Mouse (Mus musculus): ENCODE data around the gene Hivep3.

Gene Hivep3

DNA sequence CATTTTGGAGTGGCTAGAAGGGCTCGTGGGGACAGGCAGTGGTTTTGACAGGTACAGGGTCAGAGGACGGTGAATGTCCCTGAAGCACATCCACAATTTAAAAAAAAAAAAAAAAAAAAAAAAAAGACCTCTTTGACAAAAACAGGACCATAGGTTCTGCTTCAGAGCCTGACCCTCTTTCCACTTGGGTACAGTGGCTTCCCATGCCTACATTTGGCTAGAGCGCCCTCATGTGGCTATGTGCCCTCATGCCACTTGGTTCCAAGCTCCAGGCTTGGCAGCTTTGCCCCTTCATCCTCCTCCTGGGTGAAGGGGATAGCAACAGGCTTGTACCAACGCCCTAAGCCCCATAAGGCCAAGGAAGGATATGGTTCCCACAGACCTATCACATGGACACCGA is 371.0 kb downstream of the Hivep3 start:
- in situ Hi-C loops (cut with MboI) = loop anchor here (25.0 kb wide), 1 partner anchor 192 kb away; no protein-coding TSS in a partner anchor

DNA sequence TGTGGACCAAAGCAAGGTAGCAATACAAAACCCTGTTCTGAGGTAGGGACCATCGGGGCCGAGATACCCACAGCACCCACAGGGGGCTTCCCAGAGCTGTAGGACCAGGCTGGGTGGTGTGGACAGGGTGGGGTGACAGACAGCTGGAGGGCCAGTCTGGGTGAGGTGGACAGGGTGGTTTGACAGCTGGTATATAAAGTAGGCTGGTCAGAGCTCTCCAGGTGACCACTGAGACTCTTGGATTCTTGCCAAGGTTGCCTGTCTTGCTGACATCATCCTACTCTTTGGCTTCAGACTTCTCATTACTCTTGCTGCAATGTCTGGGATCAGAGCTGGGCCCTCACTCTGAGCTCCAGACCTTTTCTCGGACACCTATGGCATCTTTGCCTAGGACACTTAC is 372.8 kb downstream of the Hivep3 start:
- in situ Hi-C loops (cut with MboI) = loop anchor here (25.0 kb wide), 1 partner anchor 194 kb away; no protein-coding TSS in a partner anchor

DNA sequence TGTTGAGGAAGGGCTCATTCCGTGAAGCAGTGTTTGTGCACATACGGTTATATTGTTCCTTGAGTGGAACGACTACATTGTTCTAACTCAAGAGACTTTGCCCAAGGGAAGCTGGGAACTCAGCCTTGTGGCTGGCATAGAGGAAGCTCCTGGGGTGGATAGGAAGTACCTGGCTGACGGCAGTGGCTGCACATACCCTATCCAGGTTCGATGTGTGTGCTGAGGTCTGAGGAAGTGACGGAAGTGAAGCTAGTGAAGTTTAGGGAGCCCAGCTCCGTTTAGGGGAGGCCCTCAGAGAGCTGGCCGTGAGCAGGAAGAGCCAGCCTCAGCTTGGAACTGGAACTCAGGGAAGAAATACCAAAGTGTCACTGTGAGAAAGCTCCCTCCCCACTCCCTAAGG is 374.2 kb downstream of the Hivep3 start:
- in situ Hi-C loops (cut with MboI) = loop anchor here (25.0 kb wide), 1 partner anchor 195 kb away; no protein-coding TSS in a partner anchor

DNA sequence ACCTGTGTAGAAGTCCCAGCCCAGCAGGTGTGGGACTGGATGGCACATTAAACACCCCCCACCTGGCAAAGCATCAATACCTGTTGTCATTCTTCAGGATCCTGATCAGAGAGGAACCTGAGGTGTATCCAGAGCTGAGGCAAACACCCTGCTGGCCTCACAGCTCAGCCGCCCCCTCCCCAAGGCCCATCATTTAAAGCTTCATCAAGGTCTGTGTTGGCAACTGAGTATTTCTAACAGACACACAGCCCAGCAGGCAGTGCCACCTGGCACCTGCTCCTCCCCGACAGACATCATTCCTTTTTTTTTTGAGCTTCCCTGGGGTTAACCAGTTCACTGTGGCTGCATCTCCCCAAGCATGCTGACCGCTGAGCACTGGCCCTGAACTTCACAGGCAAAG is 381.9 kb downstream of the Hivep3 start:
- in situ Hi-C loops (cut with MboI) = loop anchor here (25.0 kb wide), 1 partner anchor 203 kb away; no protein-coding TSS in a partner anchor

DNA sequence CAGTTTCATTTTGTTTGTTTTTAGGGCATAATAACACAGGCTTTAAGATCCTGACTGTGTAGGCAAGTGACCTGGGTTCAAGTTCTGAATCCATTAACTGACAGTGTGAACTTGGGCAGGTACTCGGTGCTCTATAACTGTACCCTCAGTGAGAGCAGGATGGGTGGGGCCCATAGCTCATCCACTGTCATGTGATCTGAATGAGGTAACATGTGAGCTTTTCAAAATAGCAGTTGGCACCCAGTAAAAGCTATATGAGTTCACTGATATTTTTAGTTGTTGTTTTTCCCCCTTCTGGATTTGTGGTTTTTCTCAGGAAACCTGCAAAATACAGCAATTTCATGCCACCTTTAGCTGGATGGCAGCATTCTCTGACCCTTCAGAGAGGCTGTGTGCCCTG is 382.7 kb downstream of the Hivep3 start:
- in situ Hi-C loops (cut with MboI) = loop anchor here (25.0 kb wide), 1 partner anchor 204 kb away; no protein-coding TSS in a partner anchor

DNA sequence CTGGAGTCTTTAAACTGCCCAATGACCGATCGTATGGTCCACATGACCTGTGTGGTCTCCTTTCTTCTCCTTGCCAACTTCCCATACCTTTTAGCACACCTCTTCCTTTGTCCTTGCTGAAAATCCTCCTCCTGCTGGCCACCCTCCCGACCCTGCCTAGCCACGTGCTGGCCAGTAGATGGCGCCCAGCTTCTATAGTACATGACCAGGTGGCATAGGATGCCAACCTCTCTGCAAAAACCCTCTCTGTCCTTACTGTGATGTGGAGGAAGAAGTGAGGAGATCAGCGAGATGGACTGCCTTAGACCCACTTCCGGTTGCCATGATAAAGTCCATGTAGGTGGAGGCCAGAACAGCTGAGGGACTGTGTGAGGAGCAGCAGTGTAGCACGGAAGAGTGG is 386.7 kb downstream of the Hivep3 start:
- in situ Hi-C loops (cut with MboI) = loop anchor here (25.0 kb wide), 1 partner anchor 208 kb away; no protein-coding TSS in a partner anchor

DNA sequence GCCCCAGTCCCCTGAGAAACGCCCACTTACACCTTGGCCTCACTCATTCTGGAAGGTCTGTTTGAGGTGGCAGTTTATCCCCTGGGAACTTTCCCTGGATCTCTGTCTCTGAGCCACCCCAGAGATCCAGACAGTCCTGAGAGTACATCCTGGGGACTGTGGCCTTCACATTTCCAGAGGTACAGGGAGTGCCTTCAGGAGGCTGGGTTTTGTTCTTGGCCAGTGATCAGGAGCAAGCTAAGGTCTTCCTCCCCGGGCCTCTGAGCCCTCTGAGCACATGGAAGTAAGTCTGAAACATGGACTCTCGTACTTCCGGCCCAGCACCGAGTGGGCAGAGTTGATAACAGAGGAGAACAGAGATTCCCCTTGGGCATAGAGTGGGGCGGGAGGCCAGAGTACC is 391.1 kb downstream of the Hivep3 start:
- in situ Hi-C loops (cut with MboI) = loop anchor here (25.0 kb wide), 1 partner anchor 212 kb away; no protein-coding TSS in a partner anchor

DNA sequence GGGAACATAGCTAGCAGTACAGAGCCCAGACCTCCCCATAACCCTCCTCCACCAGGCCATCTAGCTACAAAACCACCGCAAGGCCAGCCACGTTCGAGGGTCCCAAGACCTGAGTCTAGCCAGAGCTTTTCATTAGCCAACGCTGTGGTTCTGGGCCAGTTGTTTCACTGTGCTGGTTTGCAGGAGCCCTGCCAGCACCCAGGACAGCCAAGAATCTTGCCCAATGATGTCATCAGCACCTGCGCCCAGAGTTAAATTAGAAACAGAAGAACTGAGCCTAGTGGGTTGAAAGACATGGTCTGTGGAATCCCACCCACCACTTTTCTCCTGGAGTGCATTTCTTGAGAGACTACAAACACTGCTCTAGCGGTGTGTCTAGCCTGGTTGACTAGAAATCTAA is 392.5 kb downstream of the Hivep3 start:
- in situ Hi-C loops (cut with MboI) = no loop called here

DNA sequence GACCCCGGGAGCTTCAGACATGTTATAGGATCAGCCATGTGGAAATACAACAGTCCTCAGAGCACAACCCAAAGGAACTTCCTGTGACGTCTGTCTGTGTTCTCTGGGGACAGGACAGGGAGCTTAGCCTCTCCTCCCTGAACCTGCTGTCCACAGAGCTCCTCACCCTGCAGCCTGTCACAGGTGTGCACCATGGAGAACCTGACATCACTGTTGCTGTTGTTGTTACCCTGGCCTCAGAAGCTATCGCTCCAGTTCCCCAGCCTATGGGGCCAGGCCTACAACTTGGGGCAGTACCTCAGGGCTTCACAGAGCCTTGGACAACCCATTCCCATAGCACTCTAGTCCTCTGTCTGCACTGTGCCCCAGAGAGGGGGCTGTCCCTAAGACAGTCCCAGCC is 393.7 kb downstream of the Hivep3 start:
- in situ Hi-C loops (cut with MboI) = no loop called here

DNA sequence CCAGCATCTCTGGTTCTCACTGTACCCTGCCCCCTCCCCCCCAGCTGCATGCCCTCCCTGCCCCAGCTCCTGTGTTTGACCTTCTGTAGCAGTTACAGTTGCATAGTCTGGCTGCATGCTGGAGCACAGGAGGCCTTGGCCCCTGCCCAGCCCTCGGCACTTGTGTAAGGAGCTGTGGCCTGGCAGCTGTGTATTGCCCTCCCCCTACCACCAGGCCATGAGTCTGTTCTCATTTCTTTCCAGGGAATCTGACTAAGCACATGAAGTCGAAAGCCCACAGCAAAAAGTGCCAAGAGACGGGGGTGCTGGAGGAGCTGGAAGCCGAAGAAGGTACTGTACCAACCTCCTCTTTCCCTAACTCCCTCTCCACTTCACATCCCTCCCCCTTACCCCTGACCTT is 394.4 kb downstream of the Hivep3 start:
- in situ Hi-C loops (cut with MboI) = no loop called here

DNA sequence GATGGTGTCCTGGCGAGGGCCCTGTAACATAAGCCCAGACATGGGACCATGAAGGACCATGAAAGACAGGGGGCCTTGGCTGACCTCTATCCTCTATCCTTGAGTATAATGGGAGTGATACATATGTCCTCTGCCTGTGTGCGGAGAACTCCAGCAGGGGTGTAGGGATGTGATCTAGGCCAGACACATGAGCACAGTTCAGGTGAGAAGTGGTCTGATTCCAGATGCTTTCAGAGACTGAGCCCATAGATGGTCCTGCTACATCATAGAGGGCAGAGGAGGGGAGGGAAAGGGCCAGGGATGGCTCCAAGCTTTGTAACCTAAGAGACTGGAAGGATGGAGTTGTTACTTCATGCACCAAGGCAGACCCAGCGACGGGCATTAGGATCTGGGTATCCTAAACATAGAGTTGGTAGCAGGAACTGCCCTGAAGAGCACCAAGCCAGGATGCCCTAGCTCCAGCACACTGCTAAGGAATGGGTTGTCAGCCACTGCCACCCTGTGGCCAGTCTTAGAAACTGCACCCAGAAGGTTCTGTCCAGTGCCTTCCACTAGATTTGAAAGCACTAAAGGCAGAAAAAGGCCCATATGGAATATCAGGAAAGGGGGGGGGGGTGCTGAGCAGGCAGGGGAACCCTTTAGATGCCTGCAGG is 395.8 kb downstream of the Hivep3 start:
- in situ Hi-C loops (cut with MboI) = no loop called here

DNA sequence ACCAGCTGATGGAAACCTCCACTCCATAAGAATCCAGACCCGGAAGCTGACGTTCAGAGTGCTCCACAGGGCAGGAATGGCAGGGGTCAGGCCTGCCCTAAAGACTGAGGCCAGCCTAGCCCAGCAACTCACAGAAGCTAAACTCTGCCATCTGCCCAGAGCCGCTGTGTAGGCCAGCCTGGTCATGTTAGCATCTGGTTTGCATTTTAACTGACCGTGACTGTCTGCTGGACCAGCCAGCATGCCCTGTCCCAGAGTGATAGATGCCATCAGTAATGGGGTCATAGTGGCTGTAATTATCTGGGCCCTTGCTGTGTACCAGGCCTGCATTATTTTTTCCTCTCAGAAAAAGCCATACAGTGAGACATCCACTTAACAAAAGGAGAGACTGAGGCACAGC is 397.3 kb downstream of the Hivep3 start:
- in situ Hi-C loops (cut with MboI) = no loop called here

DNA sequence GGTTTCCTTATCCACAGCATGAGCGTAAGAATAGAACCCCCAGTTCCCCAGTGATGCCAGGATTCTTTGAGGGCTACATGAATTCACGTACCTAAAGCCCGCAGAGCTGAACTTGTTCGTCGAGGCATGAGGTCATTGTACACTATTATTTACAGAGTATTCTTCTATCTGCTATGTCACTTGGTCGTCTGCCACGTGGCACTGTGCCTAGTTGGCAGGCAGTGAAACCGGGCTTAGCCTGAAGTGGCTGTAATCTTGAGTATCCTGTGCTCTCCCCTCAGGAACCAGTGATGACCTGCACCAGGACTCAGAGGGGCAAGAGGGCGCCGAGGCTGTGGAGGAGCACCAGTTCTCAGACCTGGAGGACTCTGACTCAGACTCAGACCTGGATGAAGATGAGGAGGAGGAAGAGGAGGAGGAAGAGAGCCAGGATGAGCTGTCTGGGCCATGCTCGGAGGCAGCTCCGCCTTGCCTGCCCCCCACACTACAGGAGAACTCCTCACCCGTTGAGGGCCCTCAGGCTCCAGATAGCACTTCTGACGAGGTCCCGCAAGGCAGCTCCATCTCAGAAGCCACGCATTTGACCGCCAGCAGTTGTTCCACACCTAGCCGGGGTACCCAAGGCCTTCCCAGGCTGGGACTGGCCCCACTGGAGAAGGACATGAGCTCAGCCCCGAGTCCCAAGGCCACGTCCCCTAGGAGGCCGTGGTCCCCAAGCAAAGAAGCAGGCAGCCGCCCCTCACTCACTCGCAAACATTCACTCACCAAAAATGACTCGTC is 398.0 kb downstream of the Hivep3 start:
- in situ Hi-C loops (cut with MboI) = no loop called here

DNA sequence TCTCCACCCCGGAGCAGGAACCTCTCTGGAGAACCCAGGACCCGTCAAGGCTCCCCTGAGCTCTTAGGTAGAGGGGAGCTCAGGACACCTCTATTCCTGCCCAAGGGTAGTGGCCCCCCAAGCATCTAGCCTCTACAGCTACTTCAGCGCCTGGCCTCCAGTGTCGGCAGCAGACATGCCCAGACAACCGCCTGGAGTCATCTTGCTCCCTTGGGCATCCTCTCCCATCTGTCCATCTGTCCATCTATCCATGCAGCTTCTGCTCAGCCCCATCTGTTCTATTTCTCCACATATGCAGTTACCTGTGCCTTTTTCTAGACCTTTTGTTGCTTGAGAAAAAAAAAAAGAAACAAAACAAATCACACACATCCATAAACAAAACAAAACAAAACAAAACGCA is 400.6 kb downstream of the Hivep3 start:
- in situ Hi-C loops (cut with MboI) = no loop called here

DNA sequence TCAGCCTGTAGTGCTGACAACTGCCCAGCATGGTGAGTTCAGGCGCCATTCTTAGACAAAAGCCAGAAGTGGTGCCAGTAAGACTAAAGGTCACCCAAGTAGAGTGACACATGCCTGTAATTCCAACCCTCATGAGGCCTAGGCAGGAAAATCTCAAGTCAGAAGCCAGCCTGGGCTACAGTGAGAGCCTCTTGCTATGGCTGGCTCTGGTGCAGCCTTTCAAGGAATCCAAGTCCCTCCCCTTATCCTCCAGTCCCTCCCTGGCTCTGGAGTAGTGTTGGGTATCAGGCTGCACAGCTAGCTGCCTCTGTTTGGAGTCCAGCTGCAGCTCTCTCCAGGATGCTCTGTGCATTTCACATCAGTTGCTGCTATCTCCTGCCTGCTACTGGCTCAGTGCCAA is 408.2 kb downstream of the Hivep3 start:
- in situ Hi-C loops (cut with MboI) = no loop called here

DNA sequence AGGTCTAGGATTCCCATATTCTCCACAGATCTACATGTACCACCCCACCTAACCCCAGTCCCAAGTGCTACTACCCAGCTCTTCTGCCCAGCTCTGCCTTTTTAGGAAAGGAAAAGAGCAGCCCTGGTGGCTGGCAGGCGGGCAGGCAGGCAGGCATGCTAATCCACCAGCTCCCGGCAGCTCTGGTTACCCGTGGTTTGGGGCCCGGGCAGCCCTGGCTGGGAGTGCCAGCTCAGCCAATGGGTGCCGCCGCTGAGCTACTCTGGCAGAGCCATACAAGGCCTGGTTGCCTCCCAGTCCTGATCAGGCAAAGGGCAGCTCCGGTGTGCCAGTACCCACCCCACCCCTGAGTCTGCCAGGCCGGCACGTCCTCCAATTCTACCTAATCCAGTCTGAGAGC is 409.3 kb downstream of the Hivep3 start:
- in situ Hi-C loops (cut with MboI) = no loop called here

DNA sequence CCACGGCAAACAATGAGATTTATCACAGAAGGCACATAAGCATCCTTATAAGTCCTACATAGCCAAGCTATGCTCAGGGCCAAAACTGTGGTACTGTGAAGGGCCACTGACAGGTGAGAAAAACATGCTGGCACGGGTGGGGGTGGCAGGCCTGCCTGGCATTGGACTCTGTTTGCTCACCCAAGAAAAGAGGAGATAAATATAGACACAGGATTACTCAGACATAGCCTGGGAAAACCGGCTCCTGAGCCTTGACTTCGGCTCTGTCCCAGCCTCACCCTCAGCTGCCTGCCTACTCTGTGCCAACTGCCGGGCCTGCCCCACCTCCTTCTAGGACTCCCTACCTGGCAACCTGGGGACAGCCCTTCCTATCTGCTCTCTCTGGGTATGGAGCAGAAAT is 410.8 kb downstream of the Hivep3 start:
- in situ Hi-C loops (cut with MboI) = no loop called here

DNA sequence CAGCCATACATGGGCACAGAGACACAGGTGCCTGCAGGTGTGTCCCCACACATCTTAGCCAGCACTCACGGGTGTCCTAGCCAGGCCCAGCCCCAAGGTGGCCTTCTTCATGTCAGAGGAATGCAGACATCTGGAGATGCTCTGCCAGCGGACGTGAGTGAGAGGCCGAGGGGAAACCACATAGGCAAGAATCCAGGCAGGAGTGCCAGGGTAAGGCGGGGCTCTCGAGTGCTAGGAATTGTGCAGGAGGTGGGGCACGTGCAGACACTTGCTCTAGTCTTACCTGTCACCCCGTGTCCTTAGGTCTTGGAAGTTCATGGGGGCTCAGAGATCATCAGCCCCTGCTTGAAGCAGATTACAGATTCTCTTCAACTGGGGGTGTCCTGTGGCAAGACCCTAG is 412.3 kb downstream of the Hivep3 start:
- in situ Hi-C loops (cut with MboI) = no loop called here

DNA sequence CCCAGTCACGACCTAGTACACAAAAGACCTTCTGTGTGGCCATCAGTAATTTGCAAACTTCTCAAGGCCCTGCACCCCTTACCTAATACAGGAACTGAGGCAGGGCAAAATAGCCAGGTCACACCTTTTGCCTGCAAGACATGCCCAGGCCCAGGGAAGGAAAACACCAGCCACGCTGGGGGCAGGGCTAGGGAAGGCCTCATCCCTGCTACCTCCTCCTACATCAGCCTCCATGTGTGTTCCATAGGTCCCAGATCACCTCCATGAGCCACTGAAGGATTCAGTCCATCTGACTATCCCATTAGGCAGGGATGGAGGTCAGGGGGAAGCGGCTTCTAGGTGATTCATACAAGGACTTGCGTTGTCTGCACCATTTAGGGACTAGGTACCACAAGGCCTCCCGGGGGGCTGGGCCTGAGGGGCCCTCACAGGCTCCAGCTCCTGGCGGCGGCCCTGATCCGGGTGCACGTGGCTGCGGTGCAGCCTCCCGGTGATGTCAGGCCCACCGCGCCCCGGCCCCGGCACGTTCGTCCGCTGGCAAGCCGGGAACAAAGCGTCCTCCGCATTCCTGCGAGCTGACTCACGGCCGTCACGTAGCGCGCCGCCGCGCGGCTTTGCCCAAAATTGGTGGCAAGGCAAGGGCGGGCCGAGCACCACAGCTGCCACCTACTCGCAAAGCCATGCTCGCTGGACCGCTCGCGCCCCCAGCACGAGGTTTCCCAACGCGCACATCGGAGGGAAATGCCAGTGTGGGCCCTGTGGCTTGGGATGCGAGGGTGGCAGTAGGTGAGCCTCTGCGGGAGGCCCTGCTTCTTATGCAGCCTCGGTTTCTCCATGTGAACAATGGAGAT is 414.9 kb downstream of the Hivep3 start:
- in situ Hi-C loops (cut with MboI) = no loop called here

DNA sequence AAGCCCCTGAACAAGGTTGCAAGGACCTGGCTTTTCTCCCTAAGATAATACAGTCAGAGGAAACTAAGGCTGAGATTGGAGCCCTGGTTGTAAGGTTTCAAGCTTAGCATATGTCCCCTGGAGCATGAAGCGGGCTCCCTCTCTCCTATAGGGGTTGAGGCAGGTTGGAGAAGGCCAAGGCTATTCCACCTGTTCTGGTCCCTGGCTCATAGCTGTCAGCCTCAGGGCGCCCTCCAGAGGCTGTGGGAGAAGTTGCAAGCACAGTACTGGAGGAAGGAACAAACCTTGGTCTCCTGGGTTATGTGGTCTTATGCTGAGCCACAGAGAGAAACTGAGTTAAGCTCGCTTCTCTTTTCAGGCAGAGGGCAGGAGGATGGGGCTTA is 415.5 kb downstream of the Hivep3 start:
- in situ Hi-C loops (cut with MboI) = no loop called here

DNA sequence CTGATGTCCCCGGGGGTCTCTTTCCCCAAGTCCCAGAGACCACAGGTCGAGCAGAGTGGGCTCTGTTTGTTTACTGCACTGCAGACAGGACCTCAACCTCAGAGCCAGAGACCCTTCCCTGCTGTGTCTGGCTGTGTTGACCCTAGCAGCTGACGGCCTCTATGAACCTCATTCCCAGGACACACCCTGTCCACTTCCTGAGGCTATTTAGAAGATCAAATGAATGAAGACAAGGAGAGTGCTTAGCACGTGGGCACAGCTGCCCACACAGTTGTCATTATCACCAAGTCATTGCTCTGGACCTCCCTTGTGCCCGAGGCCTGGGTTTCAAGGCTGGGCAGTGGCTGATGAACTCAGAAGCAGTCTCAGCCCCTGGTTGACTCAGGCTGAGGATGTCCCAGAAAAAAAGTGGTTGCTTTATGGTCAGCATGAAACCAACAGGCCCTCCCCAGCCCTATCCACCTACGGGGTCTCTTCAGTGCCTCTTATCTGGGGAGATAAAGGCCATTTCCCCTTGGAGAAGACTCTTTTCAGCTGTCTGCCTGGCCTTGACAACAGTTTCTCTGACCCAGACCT is 416.8 kb downstream of the Hivep3 start:
- in situ Hi-C loops (cut with MboI) = no loop called here

DNA sequence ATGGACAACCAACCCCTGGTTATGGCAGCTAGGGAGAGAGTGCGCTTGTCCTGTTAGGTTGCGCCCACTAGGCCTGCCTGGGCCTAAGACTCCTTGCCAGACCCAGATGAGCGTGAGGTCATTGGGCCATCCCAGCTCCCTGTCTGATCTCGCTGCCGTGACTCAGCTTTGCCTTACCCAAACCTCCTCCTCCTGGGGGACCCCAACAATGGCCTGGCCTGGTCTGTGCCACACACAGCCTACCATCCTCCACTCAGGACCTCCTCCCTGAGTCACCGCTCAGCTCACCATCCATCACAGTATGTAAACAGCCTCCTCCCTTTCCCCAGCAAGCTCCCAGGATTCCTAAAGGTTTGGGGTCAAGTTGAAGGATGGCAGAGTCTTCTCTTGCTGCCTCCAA is 418.3 kb downstream of the Hivep3 start:
- in situ Hi-C loops (cut with MboI) = no loop called here
